Mouse (Mus musculus): ENCODE measurements at regions not wholly inside any gene's neighbourhood (a gene's known extent, or its start where the extent isn't known, plus 50 kb on each side); places are given as distances from the start of the nearest gene placed in this dataset.

GRCm38 (mm10) chr14:15061966-15062860 lies 259.0 kb downstream of the Nek10 start:
- ATAC-seq (ENCODE audit: insufficient number of reproducible peaks, insufficient read depth, low FRiP score, low read depth), result peak; percentile 9; the same call in 1 of the 2 replicates
- WGBS, result 47% methylated on average over 5 of the region's 5 CpGs

GRCm38 (mm10) chr14:15062861-15063418 lies 259.7 kb downstream of the Nek10 start:
- no peak overlapping the region for H3K4me3 ChIP-seq (ENCODE audit: control insufficient read depth in 1 of 2, insufficient read depth in 1 of 2, low read depth in 1 of 2, low read length in 2 of 2)
- peak overlapping the region; percentile 7 to 18; a peak in 2 of 4 replicates for H3K27ac ChIP-seq (replicated peaks in 1 of 2; ENCODE audit: control insufficient read depth in 1 of 2, insufficient read depth in 1 of 2, low read depth in 2 of 2, low read length in 2 of 2)
- WGBS, result 49% methylated on average over 4 of the region's 4 CpGs
- H3K9ac ChIP-seq (ENCODE audit: low read length), result no peak overlapping the region
- no peaks in the 10 kb centered on the region for H3K9me3 ChIP-seq (ENCODE audit: control insufficient read depth, low read length)
- H3K4me2 ChIP-seq (ENCODE audit: low read length), result no peak overlapping the region
- ATAC-seq (ENCODE audit: insufficient number of reproducible peaks, insufficient read depth, low FRiP score, low read depth), result peak; percentile 64; the same call in 1 of the 2 replicates
- peaks cover 3 to 5% of the 10 kb centered on the region in 2 experiments; a peak in 2 of 4 replicates for H3K4me1 ChIP-seq (ENCODE audit: control insufficient read depth in 2 of 2, insufficient read depth in 2 of 2, low read length in 2 of 2)
- H3K27me3 ChIP-seq (ENCODE audit: control insufficient read depth, insufficient read depth, low read length), result no peaks in the 10 kb centered on the region
- H3K36me3 ChIP-seq (ENCODE audit: control insufficient read depth, insufficient read depth, low read length), result no peaks in the 10 kb centered on the region

More at GRCm38 (mm10) chr14:15061966-15062860, 259.0 kb downstream of the Nek10 start:
- Histone ChIP-seq H3K36me3 (ENCODE audit: control insufficient read depth, insufficient read depth, low read length) (no peaks in the 10 kb centered on the region), H3K4me1 (ENCODE audit: control insufficient read depth in 2 of 2, insufficient read depth in 2 of 2, low read length in 2 of 2) (peaks cover 3 to 5% of the 10 kb centered on the region in 2 experiments; a peak in 2 of 4 replicates), H3K4me3 (ENCODE audit: control insufficient read depth in 1 of 2, insufficient read depth in 1 of 2, low read depth in 1 of 2, low read length in 2 of 2) (no peak overlapping the region), H3K27me3 (ENCODE audit: control insufficient read depth, insufficient read depth, low read length) (no peaks in the 10 kb centered on the region), H3K9me3 (ENCODE audit: control insufficient read depth, low read length) (no peaks in the 10 kb centered on the region), H3K27ac (replicated peaks in 1 of 2; ENCODE audit: control insufficient read depth in 1 of 2, insufficient read depth in 1 of 2, low read depth in 2 of 2, low read length in 2 of 2) (0 out of 4 replicates have a peak overlapping the region, but pooled peaks have one; percentile 4 to 7), H3K4me2 (ENCODE audit: low read length) (no peak overlapping the region), H3K9ac (ENCODE audit: low read length) (no peak overlapping the region)

DNA sequence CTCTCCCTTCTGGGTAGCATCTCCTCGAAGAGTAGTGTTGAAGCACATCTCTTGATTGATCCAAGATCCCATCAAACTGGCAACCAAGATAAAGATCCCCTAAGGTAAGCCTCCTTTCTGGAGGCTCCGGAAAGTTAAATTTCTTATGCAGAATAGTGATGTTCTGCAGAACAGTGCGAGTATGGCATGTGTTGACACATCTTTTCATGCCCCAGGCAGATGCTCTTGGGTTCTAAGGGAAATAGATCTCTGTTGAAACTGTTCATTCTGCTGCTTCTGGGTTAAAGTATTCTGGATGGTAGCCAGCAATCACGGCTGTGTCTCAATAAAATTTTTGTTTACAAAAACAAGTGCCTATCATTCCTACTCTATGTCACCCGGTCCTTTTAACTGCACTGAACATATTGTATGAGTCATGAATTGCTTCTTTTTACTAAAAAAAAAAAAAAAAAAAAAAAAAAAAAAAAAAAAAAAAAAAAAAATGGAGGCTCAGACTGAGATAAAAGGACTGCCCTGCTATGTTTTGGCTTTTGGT lies 261.8 kb downstream of the Nek10 start:
- Histone ChIP-seq H3K4me3 (ENCODE audit: control insufficient read depth in 1 of 2, insufficient read depth in 1 of 2, low read depth in 1 of 2, low read length in 2 of 2) (no peak overlapping the region), H3K27me3 (ENCODE audit: control insufficient read depth, insufficient read depth, low read length) (no peaks in the 10 kb centered on the region), H3K4me2 (ENCODE audit: low read length) (no peak overlapping the region), H3K36me3 (ENCODE audit: control insufficient read depth, insufficient read depth, low read length) (no peaks in the 10 kb centered on the region), H3K4me1 (ENCODE audit: control insufficient read depth in 2 of 2, insufficient read depth in 2 of 2, low read length in 2 of 2) (peaks cover 3 to 5% of the 10 kb centered on the region in 2 experiments; a peak in 2 of 4 replicates), H3K27ac (replicated peaks in 1 of 2; ENCODE audit: control insufficient read depth in 1 of 2, insufficient read depth in 1 of 2, low read depth in 2 of 2, low read length in 2 of 2) (no peak overlapping the region), H3K9ac (ENCODE audit: low read length) (no peak overlapping the region), H3K9me3 (ENCODE audit: control insufficient read depth, low read length) (no peaks in the 10 kb centered on the region)
- ATAC-seq (ENCODE audit: insufficient number of reproducible peaks, insufficient read depth, low FRiP score, low read depth), result no peak
- WGBS, result 61% methylated on average over 5 of the region's 5 CpGs

- Histone ChIP-seq H3K4me3 (ENCODE audit: control insufficient read depth in 1 of 2, insufficient read depth in 1 of 2, low read depth in 1 of 2, low read length in 2 of 2) (no peak overlapping the region), H3K4me2 (ENCODE audit: low read length) (no peak overlapping the region), H3K36me3 (ENCODE audit: control insufficient read depth, insufficient read depth, low read length) (no peaks in the 10 kb centered on the region), H3K9ac (ENCODE audit: low read length) (no peak overlapping the region), H3K4me1 (ENCODE audit: control insufficient read depth in 2 of 2, insufficient read depth in 2 of 2, low read length in 2 of 2) (peaks cover 0 to 2% of the 10 kb centered on the region in 2 experiments; a peak in 1 of 4 replicates), H3K27ac (replicated peaks in 1 of 2; ENCODE audit: control insufficient read depth in 1 of 2, insufficient read depth in 1 of 2, low read depth in 2 of 2, low read length in 2 of 2) (no peak overlapping the region), H3K27me3 (ENCODE audit: control insufficient read depth, insufficient read depth, low read length) (no peaks in the 10 kb centered on the region), H3K9me3 (ENCODE audit: control insufficient read depth, low read length) (no peaks in the 10 kb centered on the region)
- ATAC-seq (ENCODE audit: insufficient number of reproducible peaks, insufficient read depth, low FRiP score, low read depth), result no peak
- WGBS, result 59% methylated on average over 3 of the region's 3 CpGs
Observed at GRCm38 (mm10) chr14:15075877-15076276, 272.7 kb downstream of the Nek10 start.

DNA sequence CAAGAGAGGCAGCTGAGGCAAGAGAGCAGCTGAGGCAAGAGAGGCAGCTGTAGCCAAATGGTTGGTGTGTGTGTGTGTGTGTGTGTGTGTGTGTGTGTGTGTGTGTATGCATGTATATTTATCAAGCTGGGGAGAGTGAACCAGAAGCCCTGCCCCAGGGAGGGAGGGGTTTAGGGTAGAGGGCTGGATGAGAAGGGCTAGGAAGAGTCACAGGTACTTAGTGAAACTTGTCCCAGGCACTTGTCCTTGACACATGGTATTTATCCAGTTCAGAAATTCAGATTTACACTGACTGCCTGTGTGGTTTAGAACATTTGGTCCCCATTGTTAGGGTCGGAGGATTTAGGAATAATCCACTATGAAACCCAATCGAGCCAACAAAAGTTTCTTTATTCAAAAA lies 279.7 kb downstream of the Nek10 start:
- Histone ChIP-seq H3K4me1 (ENCODE audit: control insufficient read depth in 2 of 2, insufficient read depth in 2 of 2, low read length in 2 of 2) (peaks cover 0 to 2% of the 10 kb centered on the region in 2 experiments; a peak in 1 of 4 replicates), H3K36me3 (ENCODE audit: control insufficient read depth, insufficient read depth, low read length) (no peaks in the 10 kb centered on the region), H3K27me3 (ENCODE audit: control insufficient read depth, insufficient read depth, low read length) (no peaks in the 10 kb centered on the region), H3K9me3 (ENCODE audit: control insufficient read depth, low read length) (no peaks in the 10 kb centered on the region), H3K27ac (replicated peaks in 1 of 2; ENCODE audit: control insufficient read depth in 1 of 2, insufficient read depth in 1 of 2, low read depth in 2 of 2, low read length in 2 of 2) (no peak overlapping the region), H3K4me3 (ENCODE audit: control insufficient read depth in 1 of 2, insufficient read depth in 1 of 2, low read depth in 1 of 2, low read length in 2 of 2) (no peak overlapping the region), H3K9ac (ENCODE audit: low read length) (no peak overlapping the region), H3K4me2 (ENCODE audit: low read length) (no peak overlapping the region)
- ATAC-seq (ENCODE audit: insufficient number of reproducible peaks, insufficient read depth, low FRiP score, low read depth), result no peak
- WGBS, result 79% methylated on average over 2 of the region's 2 CpGs

DNA sequence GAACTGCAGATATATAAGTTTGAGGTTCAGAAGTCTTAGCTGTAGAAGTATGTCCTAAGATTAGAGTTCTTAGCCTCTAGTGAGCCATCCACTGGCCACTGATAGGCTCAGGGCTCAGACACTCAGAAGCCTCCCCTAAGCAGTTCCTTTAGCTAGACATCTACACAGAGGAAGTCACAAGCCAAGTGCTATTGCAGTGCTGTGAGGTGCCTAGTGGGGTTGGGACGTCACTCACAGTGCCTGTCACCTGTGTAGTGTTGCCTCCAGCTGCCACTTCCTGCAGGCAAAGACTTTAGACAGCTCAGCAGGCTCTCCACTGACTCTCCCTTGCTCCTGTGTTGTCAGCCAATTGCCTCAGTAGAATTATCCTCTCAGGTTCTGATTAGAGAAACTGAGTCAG lies 280.6 kb downstream of the Nek10 start:
- no peak overlapping the region for H3K4me2 ChIP-seq (ENCODE audit: low read length)
- ATAC-seq (ENCODE audit: insufficient number of reproducible peaks, insufficient read depth, low FRiP score, low read depth), result no peak
- H3K36me3 ChIP-seq (ENCODE audit: control insufficient read depth, insufficient read depth, low read length), result no peaks in the 10 kb centered on the region
- H3K27me3 ChIP-seq (ENCODE audit: control insufficient read depth, insufficient read depth, low read length), result no peaks in the 10 kb centered on the region
- H3K27ac ChIP-seq (replicated peaks in 1 of 2; ENCODE audit: control insufficient read depth in 1 of 2, insufficient read depth in 1 of 2, low read depth in 2 of 2, low read length in 2 of 2), result no peak overlapping the region
- H3K4me3 ChIP-seq (ENCODE audit: control insufficient read depth in 1 of 2, insufficient read depth in 1 of 2, low read depth in 1 of 2, low read length in 2 of 2), result no peak overlapping the region
- WGBS, result 38% methylated on average over 1 of the region's 1 CpGs
- H3K4me1 ChIP-seq (ENCODE audit: control insufficient read depth in 2 of 2, insufficient read depth in 2 of 2, low read length in 2 of 2), result peaks cover 0 to 2% of the 10 kb centered on the region in 2 experiments; a peak in 1 of 4 replicates
- H3K9ac ChIP-seq (ENCODE audit: low read length), result no peak overlapping the region
- no peaks in the 10 kb centered on the region for H3K9me3 ChIP-seq (ENCODE audit: control insufficient read depth, low read length)

DNA sequence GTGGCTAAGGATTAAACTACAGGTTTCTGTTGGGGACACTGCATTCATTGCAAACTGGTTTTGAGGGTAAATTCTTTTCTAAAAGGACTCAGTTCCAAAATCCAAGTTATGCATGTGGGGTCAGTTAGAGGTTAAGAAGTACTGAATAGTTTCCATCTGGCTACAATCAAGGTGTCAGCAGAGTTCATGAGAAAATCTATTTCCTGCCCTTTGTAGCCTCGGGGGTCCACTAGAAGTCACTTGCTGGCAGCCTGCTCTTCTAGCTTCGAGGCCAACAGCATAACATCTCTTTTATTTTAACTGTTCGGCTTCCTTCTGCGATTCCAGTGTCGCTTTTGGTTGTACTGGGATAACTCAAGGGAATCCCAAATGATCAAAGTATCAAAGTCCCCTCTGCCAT lies 283.8 kb downstream of the Nek10 start:
- Histone ChIP-seq H3K9ac (ENCODE audit: low read length) (no peak overlapping the region), H3K4me3 (ENCODE audit: control insufficient read depth in 1 of 2, insufficient read depth in 1 of 2, low read depth in 1 of 2, low read length in 2 of 2) (no peak overlapping the region), H3K27me3 (ENCODE audit: control insufficient read depth, insufficient read depth, low read length) (no peaks in the 10 kb centered on the region), H3K4me1 (ENCODE audit: control insufficient read depth in 2 of 2, insufficient read depth in 2 of 2, low read length in 2 of 2) (no peaks in the 10 kb centered on the region), H3K9me3 (ENCODE audit: control insufficient read depth, low read length) (no peaks in the 10 kb centered on the region), H3K36me3 (ENCODE audit: control insufficient read depth, insufficient read depth, low read length) (no peaks in the 10 kb centered on the region), H3K27ac (replicated peaks in 1 of 2; ENCODE audit: control insufficient read depth in 1 of 2, insufficient read depth in 1 of 2, low read depth in 2 of 2, low read length in 2 of 2) (no peak overlapping the region), H3K4me2 (ENCODE audit: low read length) (no peak overlapping the region)
- 54% methylated on average over 5 of the region's 5 CpGs for WGBS
- ATAC-seq (ENCODE audit: insufficient number of reproducible peaks, insufficient read depth, low FRiP score, low read depth), result no peak

Data from heart, embryonic 14.5 days (tissue).